Mouse (Mus musculus): ENCODE data around the gene Baiap2.

DNA sequence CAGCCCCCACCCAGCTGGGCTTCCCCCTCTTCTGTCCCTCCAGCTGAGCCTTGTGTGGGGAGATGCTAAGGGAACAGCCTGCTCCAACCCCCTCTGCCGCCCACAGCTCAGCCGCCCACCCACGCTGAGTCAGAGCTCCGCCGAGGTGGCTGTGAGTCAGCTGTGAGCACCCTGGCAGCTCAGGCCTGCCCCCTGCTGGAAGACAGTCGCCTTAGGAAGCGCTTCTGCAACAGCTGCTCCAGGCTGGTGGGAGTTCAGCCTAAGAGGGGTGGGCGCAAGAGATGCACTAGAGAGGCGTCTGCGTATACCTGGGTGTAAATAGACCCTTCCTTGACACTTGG is 48.7 kb downstream of the Baiap2 start:
- TF ChIP-seq CTCF (IDR thresholded peaks at IDR 0.05; ENCODE audit: insufficient read depth, low read depth, low read length) (peak; percentile 99), POLR2A (IDR thresholded peaks at IDR 0.05; ENCODE audit: insufficient read depth, low read depth, low read length) (no peak)

Measured in olfactory bulb, adult 2 months (tissue).